Mouse (Mus musculus): Measurements from ENCODE around the gene Fam89b. TPM values are rescaled to one million over a fixed set of nuclear protein-coding genes. Genes with fewer than 3 reads are reported as not detected.
A peak's percentile ranks its signal among the peaks of the same experiment; 100 is the strongest.

Gene Fam89b
- polyA plus RNA-seq, 1 experiment from 2014 or later = 116 TPM

DNA sequence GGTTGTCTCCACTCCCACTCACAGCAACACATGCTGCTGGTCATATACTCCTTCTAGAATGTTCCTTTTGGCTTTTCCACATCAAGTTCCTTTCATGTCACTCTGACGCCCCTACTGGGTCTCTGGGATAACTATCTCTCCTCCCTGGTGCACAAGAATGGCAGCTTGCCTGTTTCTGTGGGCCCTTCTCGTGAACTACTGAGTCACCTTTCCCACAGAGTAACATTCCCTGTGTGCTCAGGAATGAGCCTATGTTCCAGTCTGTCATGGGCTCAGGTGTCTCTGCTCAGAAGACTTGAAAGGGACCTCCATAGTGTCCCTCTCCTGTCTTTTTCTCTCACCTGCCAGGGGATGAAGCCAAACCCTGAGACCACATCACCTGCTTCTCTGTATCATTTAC, 10.0 kb upstream of the Fam89b start:
- TF ChIP-seq CTCF (IDR thresholded peaks at IDR 0.05; ENCODE audit: low read depth) = no peak
- Histone ChIP-seq H3K9ac (no peak overlapping the region), H3K4me3 (ENCODE audit: low read depth, low read length) (no peak overlapping the region), H3K4me2 (no peak overlapping the region), H3K36me3 (ENCODE audit: insufficient read depth) (no peaks in the 10 kb centered on the region), H3K4me1 (ENCODE audit: insufficient read depth) (peaks cover 29% of the 10 kb centered on the region), H3K27me3 (ENCODE audit: insufficient read depth, low read length) (no peaks in the 10 kb centered on the region), H3K27ac (ENCODE audit: low read depth) (no peak overlapping the region), H3K9me3 (ENCODE audit: low read depth, low read length) (no peaks in the 10 kb centered on the region)
- no peak for ATAC-seq (ENCODE audit: insufficient read depth)
- 60% methylated on average over 2 of the region's 2 CpGs for WGBS
- no peak for DNase-seq

DNA sequence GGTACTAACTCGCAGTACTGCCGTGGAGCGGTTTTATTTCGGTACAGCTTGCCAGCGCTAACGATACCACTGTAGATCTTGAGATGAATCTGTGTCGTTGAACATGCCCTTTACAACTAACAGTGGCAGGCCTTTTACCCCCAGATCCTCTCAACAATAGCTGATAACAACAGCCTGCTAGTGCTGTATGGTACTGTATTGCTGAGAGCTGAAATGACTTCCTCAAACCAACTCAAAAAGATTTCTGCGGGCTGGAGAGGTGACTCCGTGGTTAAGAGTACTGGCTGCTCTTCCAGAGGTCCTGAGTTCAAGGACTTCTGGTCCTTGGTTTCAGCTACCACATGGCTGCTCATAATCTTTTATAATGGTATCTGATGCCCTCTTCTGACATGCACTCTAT, 4.9 kb upstream of the Fam89b start:
- 0 out of 2 replicates have a peak, but pooled peaks cover 3% of the 10 kb centered on the region for H3K36me3 ChIP-seq (ENCODE audit: insufficient read depth)
- ATAC-seq (ENCODE audit: insufficient read depth) (no peak), DNase-seq (no peak)
- no peak overlapping the region for H3K4me3 ChIP-seq (ENCODE audit: low read depth, low read length)
- H3K27ac ChIP-seq (ENCODE audit: low read depth) = no peak overlapping the region
- 77% methylated on average over 9 of the region's 9 CpGs for WGBS
- H3K27me3 ChIP-seq (ENCODE audit: insufficient read depth, low read length) = no peaks in the 10 kb centered on the region
- H3K9ac ChIP-seq = no peak overlapping the region
- no peaks in the 10 kb centered on the region for H3K9me3 ChIP-seq (ENCODE audit: low read depth, low read length)
- no peak for TF ChIP-seq CTCF (IDR thresholded peaks at IDR 0.05; ENCODE audit: low read depth)
- no peak overlapping the region for H3K4me2 ChIP-seq
- peaks cover 10% of the 10 kb centered on the region for H3K4me1 ChIP-seq (ENCODE audit: insufficient read depth)

DNA sequence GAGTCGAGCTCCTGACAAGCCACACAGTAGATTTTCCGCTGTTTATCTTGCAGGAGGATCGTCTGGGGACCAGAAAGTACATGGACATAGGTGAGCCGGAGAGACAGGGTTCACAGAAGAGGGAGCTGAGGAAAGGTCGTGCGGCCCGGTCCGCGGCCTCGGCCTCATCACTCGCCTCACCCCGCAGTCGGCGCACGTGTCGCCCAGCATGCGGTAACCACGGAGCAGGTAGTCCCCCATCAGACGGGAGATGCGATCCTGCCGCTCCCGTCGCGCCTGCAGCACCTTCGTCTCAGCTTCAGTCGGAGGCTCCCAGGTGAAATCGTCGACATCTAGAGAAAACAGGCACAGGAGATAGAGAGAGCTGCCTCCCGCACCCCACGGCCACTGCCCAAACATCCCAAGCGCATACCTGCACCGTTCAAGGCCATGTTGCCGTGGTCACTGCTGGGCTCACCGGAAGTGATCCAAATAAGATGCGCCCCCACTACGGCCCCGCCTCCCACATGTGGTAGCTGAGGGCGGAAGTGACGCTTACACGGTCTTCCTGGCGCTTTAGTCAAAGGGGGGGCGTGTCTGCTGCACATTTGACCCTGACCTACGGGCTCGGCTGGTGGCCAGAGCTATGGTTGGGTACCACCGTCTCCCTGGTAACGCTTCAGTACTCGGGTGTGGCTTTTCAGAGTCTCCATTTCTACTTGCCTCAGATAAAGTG, 2.0 kb upstream of the Fam89b start:
- DNase-seq = peak; percentile 99
- Histone ChIP-seq H3K4me2 (peak overlapping the region; percentile 92), H3K9me3 (ENCODE audit: low read depth, low read length) (no peaks in the 10 kb centered on the region), H3K36me3 (ENCODE audit: insufficient read depth) (peaks cover 8% of the 10 kb centered on the region; the same call in 1 of the 2 replicates), H3K9ac (peak overlapping the region; percentile 71), H3K4me3 (ENCODE audit: low read depth, low read length) (peak overlapping the region; percentile 62), H3K27ac (ENCODE audit: low read depth) (peak overlapping the region; percentile 68; the same call in 1 of the 2 replicates), H3K27me3 (ENCODE audit: insufficient read depth, low read length) (no peaks in the 10 kb centered on the region), H3K4me1 (ENCODE audit: insufficient read depth) (peaks cover 30% of the 10 kb centered on the region)
- WGBS = under 1% methylated on average over 47 of the region's 47 CpGs
- ATAC-seq (ENCODE audit: insufficient read depth) = peak; percentile 87
- TF ChIP-seq CTCF (IDR thresholded peaks at IDR 0.05; ENCODE audit: low read depth) = no peak

DNA sequence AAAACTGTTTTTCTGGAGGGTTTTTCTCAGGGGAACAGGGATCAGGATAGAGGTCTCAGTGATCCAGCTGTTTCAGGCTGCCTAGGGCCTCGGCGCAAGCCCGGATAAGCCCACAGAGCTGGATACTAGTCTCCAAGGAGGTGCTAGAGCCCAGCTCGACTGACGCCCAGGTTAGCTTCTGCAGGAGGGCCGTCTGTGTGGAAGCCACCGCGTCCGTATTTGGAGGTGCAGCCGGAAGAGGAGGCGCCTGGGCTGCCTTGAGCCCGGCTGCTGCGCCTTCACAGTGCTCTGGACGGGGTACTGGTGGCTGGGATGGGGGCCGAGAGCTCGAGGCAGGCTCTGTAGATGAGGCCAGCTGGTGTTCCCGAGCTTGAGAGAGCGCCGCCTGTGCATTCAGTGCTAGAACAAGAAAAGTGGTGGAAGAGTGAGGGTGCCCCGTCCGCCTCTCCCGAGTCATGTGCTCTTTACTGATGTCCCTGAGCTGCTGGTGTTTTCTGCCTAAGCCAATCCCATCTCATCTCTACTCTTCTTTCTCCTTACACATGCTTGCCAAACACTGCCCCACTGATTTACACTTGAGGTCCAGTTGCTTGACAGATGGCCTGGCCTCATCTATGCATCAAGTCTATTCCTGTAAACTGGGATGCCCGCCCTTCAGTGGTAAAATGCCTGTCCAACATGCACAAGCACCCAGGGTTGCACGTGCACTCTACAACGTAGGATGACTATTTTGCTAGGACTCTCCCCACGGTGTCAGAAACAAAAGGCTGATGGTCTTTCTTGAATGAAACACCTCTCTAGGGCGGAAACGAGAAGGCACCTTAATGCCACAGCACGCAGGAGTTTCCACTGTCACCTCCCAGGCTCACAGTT, 1.1 kb upstream of the Fam89b start:
- no peak for TF ChIP-seq CTCF (IDR thresholded peaks at IDR 0.05; ENCODE audit: low read depth)
- peak overlapping the region; percentile 92 for H3K4me2 ChIP-seq
- no peaks in the 10 kb centered on the region for H3K27me3 ChIP-seq (ENCODE audit: insufficient read depth, low read length)
- no peak for DNase-seq
- H3K27ac ChIP-seq (ENCODE audit: low read depth) = no peak overlapping the region
- no peaks in the 10 kb centered on the region for H3K9me3 ChIP-seq (ENCODE audit: low read depth, low read length)
- H3K36me3 ChIP-seq (ENCODE audit: insufficient read depth) = peaks cover 10% of the 10 kb centered on the region; the same call in 1 of the 2 replicates
- ATAC-seq (ENCODE audit: insufficient read depth) = no peak
- H3K9ac ChIP-seq = peak overlapping the region; percentile 71
- 74% methylated on average over 29 of the region's 29 CpGs for WGBS
- H3K4me1 ChIP-seq (ENCODE audit: insufficient read depth) = peaks cover 33% of the 10 kb centered on the region
- H3K4me3 ChIP-seq (ENCODE audit: low read depth, low read length) = peak overlapping the region; percentile 62

DNA sequence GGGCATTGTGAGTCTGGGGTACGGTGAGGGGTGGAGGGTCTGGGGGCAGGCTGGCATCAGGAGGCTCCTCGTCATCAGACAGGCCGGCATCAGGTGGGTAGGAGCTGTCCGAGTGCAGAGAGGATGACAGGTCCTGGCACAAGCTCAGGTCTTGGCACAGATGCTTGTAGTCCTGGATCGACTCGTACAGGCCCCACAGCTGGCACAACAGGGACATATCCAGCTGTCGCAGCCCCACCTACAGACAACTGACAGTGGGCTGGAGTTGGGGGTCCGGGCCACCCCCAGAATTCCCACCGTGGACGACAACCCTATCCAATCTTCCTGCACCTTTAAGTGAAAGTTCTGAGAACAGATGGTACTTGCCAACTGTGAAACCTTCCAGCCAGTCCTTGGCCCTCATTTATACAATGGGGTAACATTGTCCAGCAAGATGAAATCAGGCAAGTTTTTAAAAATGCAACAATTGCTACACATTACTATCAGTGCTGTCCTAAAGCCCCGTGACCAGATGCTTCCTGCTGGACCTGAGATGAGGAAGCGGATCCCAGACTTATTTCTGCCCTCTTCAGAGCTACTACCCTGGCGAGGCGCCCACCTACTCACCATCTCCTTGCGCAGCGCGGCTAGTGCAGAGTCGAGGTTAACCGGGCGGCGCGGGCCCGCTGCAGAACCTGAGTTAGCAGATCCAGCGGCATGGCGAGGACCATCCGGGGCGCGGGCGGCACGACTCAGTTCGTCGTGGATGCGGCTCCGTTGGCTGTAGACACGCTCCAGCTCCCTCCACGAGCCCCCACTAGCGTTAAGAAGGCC, 616 bp downstream of the Fam89b start:
- peak; percentile 78 for DNase-seq
- peaks cover 21% of the 10 kb centered on the region; the same call in 1 of the 2 replicates for H3K36me3 ChIP-seq (ENCODE audit: insufficient read depth)
- H3K4me3 ChIP-seq (ENCODE audit: low read depth, low read length) = peak overlapping the region; percentile 83
- peaks cover 38% of the 10 kb centered on the region for H3K4me1 ChIP-seq (ENCODE audit: insufficient read depth)
- peak overlapping the region; percentile 92 for H3K4me2 ChIP-seq
- H3K27me3 ChIP-seq (ENCODE audit: insufficient read depth, low read length) = no peaks in the 10 kb centered on the region
- H3K27ac ChIP-seq (ENCODE audit: low read depth) = peak overlapping the region; percentile 81
- no peak for TF ChIP-seq CTCF (IDR thresholded peaks at IDR 0.05; ENCODE audit: low read depth)
- 6% methylated on average over 37 of the region's 37 CpGs for WGBS
- no peaks in the 10 kb centered on the region for H3K9me3 ChIP-seq (ENCODE audit: low read depth, low read length)
- peak; percentile 22 for ATAC-seq (ENCODE audit: insufficient read depth)
- H3K9ac ChIP-seq = peak overlapping the region; percentile 91

DNA sequence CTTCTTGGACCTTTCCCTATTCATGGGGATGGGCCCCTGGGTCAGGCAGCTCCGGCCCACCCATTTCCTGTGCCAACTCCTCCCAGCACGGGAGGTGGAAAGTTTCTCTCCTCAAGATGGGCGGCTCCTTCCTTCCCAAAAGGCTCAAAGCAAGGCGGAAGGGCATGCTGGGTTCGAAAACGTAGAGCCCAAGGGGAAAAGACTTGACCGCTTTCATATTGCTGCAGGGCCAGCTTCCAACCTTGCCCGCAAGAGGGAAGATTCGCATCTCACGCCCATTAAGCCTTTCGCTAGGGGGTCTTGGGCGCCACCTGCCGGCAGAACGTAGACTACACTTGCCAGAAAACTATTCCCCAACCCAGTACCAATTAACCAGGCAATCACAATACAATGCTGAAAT, 1.8 kb downstream of the Fam89b start:
- no peaks in the 10 kb centered on the region for H3K27me3 ChIP-seq (ENCODE audit: insufficient read depth, low read length)
- peak overlapping the region; percentile 48 for H3K27ac ChIP-seq (ENCODE audit: low read depth)
- ATAC-seq (ENCODE audit: insufficient read depth) = 0 out of 2 replicates have a peak, but pooled peaks have one; percentile 12
- WGBS = 2% methylated on average over 14 of the region's 14 CpGs
- peaks cover 25% of the 10 kb centered on the region; the same call in 1 of the 2 replicates for H3K36me3 ChIP-seq (ENCODE audit: insufficient read depth)
- peak overlapping the region; percentile 91 for H3K9ac ChIP-seq
- H3K4me2 ChIP-seq = peak overlapping the region; percentile 92
- peak; percentile 99 for TF ChIP-seq CTCF (IDR thresholded peaks at IDR 0.05; ENCODE audit: low read depth)
- no peaks in the 10 kb centered on the region for H3K9me3 ChIP-seq (ENCODE audit: low read depth, low read length)
- peak; percentile 96 for DNase-seq
- peaks cover 38% of the 10 kb centered on the region for H3K4me1 ChIP-seq (ENCODE audit: insufficient read depth)
- peak overlapping the region; percentile 83 for H3K4me3 ChIP-seq (ENCODE audit: low read depth, low read length)
